Mouse (Mus musculus) thymus, postnatal 0 days (tissue): Measurements from ENCODE around the gene Bsn. TPM values are rescaled to one million over a fixed set of nuclear protein-coding genes. Genes with fewer than 3 reads are reported as not detected.
A peak's percentile ranks its signal among the peaks of the same experiment; 100 is the strongest.
"Not testable (repeated sequence)": the region's sequence is repeated elsewhere in the genome, so short reads cannot be mapped to it uniquely, and the experiment has no call there.

Experiments
- DNase-seq: peaks from one replicate; pipeline ENCODE4 v3.0.0-alpha.2; 2015; ENCODE audit warnings: low spot score
- polyA plus RNA-seq: library from polyadenylated mRNA; unstranded; fragments of >200 nt; fragmentation: Nextera tagmentation; extraction: Ambion mirVana; gene quantifications from 2 replicates; pipeline ENCODE4 v1.2.1, GENCODE M21; 2015

The Bsn gene
- polyA plus RNA-seq, 1 experiment from 2014 or later = 1.9 TPM

GRCm38 (mm10) chr9:108196920-108197677 is 6.9 kb upstream of the Bsn start:
- no peak for DNase-seq

- DNase-seq = not testable (repeated sequence)
These were observed 6.0 kb upstream of the Bsn start for GRCm38 (mm10) chr9:108196222-108196621.

GRCm38 (mm10) chr9:108189488-108189786 is 747 bp downstream of the Bsn start:
- no peak for DNase-seq

GRCm38 (mm10) chr9:108189023-108189422 is 1.2 kb downstream of the Bsn start:
- no peak for DNase-seq

- no peak for DNase-seq
These were observed 1.7 kb downstream of the Bsn start for GRCm38 (mm10) chr9:108188511-108188910.

GRCm38 (mm10) chr9:108187616-108188015 is 2.6 kb downstream of the Bsn start:
- no peak for DNase-seq

GRCm38 (mm10) chr9:108185786-108186185 is 4.4 kb downstream of the Bsn start:
- no peak for DNase-seq

- no peak for DNase-seq
These were observed 6.6 kb downstream of the Bsn start for GRCm38 (mm10) chr9:108183531-108183994.

- DNase-seq = no peak
These were observed 7.2 kb downstream of the Bsn start for GRCm38 (mm10) chr9:108182806-108183506.

- no peak for DNase-seq
These were observed 11.8 kb downstream of the Bsn start for GRCm38 (mm10) chr9:108178391-108178790.

GRCm38 (mm10) chr9:108175116-108175838 is 14.9 kb downstream of the Bsn start:
- no peak for DNase-seq

GRCm38 (mm10) chr9:108172777-108173350 is 17.3 kb downstream of the Bsn start:
- DNase-seq = no peak

- DNase-seq = no peak
These were observed 20.4 kb downstream of the Bsn start for GRCm38 (mm10) chr9:108169751-108170150.

GRCm38 (mm10) chr9:108165143-108165542 is 25.0 kb downstream of the Bsn start:
- DNase-seq = no peak

- peak; percentile 22 for DNase-seq
These were observed 26.4 kb downstream of the Bsn start for GRCm38 (mm10) chr9:108163646-108164284.

GRCm38 (mm10) chr9:108157891-108158290 is 32.3 kb downstream of the Bsn start:
- no peak for DNase-seq

GRCm38 (mm10) chr9:108157451-108157850 is 32.7 kb downstream of the Bsn start:
- DNase-seq = no peak

GRCm38 (mm10) chr9:108156786-108157185 is 33.4 kb downstream of the Bsn start:
- DNase-seq = no peak

GRCm38 (mm10) chr9:108154814-108155213 is 35.4 kb downstream of the Bsn start:
- no peak for DNase-seq

GRCm38 (mm10) chr9:108153516-108154448 is 36.4 kb downstream of the Bsn start:
- no peak for DNase-seq
